Mouse (Mus musculus): ENCODE data around the gene Ltbp2.

Ltbp2 gene

GRCm38 (mm10) chr12:84755008-84755695, 121.2 kb downstream of the Ltbp2 start:
- peak; percentile 79 to 85 for DNase-seq

GRCm38 (mm10) chr12:84752131-84752977, 124.0 kb downstream of the Ltbp2 start:
- DNase-seq, result peak; percentile 69 to 71

GRCm38 (mm10) chr12:84750661-84751060, 125.7 kb downstream of the Ltbp2 start:
- DNase-seq, result no peak

- no peak for DNase-seq
Observed at GRCm38 (mm10) chr12:84748134-84748533, 128.2 kb downstream of the Ltbp2 start.

GRCm38 (mm10) chr12:84745700-84746099, 130.6 kb downstream of the Ltbp2 start:
- DNase-seq, result no peak

- no peak for DNase-seq
Observed at GRCm38 (mm10) chr12:84743496-84743895, 132.8 kb downstream of the Ltbp2 start.

GRCm38 (mm10) chr12:84733366-84733765, 143.0 kb downstream of the Ltbp2 start:
- peak; percentile 32 to 34 for DNase-seq

Measured in cerebellum, postnatal 25 days (tissue).